Mouse (Mus musculus): ENCODE results near the gene Il5ra.

Il5ra gene

GRCm38 (mm10) chr6:106740244-106740825, 8.5 kb downstream of the Il5ra start:
- DNase-seq (ENCODE audit: low read depth, low spot score): no peak

- DNase-seq (ENCODE audit: low read depth, low spot score): no peak
Measured at GRCm38 (mm10) chr6:106738229-106738628, 10.6 kb downstream of the Il5ra start.

GRCm38 (mm10) chr6:106732563-106732962, 16.3 kb downstream of the Il5ra start:
- no peak for DNase-seq (ENCODE audit: low read depth, low spot score)

GRCm38 (mm10) chr6:106729682-106730314, 19.0 kb downstream of the Il5ra start:
- DNase-seq (ENCODE audit: low read depth, low spot score): no peak

GRCm38 (mm10) chr6:106727703-106728102, 21.1 kb downstream of the Il5ra start:
- no peak for DNase-seq (ENCODE audit: low read depth, low spot score)

GRCm38 (mm10) chr6:106726078-106726477, 22.8 kb downstream of the Il5ra start:
- DNase-seq (ENCODE audit: low read depth, low spot score): no peak

GRCm38 (mm10) chr6:106725642-106726041, 23.2 kb downstream of the Il5ra start:
- no peak for DNase-seq (ENCODE audit: low read depth, low spot score)

GRCm38 (mm10) chr6:106705506-106706035, 43.3 kb downstream of the Il5ra start:
- no peak for DNase-seq (ENCODE audit: low read depth, low spot score)

- no peak for DNase-seq (ENCODE audit: low read depth, low spot score)
Measured at GRCm38 (mm10) chr6:106701931-106702330, 46.9 kb downstream of the Il5ra start.

GRCm38 (mm10) chr6:106675581-106675980, 73.3 kb downstream of the Il5ra start:
- no peak for DNase-seq (ENCODE audit: low read depth, low spot score)

- peak; percentile 69 for DNase-seq (ENCODE audit: low read depth, low spot score)
Measured at GRCm38 (mm10) chr6:106663780-106664651, 84.8 kb downstream of the Il5ra start.
